Mouse (Mus musculus) spleen, adult 2 months (tissue): ENCODE results near the gene Lrrc31.

Experiments used
- CTCF ChIP-seq: fragments of 200-500 bp; IDR thresholded peaks from 2 replicates; pipeline ENCODE4 v1.5.1; 2011; ENCODE audit warnings: mild to moderate bottlenecking, inconsistent platforms; ENCODE audit not compliant: insufficient read depth, insufficient read length, insufficient replicate concordance; ENCODE audit errors: extremely low read depth
- POLR2A ChIP-seq: fragments of 200-500 bp; IDR thresholded peaks from 2 replicates; pipeline ENCODE4 v1.6.1; 2011; ENCODE audit warnings: low read depth, low read length, inconsistent platforms

DNA sequence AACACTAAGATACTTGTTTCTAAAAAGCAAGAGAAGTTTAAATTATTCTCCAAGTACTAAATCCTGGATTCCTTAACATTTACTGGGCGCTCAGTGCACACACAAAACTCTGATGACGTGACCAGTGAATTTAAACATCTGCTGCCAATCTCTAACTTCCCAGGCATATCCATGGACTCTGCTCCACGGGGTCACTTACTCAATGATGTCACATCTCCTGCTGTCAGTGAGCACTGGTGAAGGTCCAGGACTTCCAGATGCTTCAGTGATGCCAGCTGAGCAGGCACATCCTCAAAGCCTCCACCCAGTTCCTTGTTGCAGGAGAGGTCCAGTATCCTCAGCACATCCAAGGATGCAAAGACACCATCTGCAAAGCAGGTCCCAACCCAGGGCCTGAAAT lies 12.4 kb downstream of the Lrrc31 start:
- no peak for TF ChIP-seq POLR2A
- TF ChIP-seq CTCF = no peak
